Mouse (Mus musculus) heart, adult 11 months (tissue): ENCODE data around the gene Cyb5r4.
"Not testable (repeated sequence)": the region's sequence is repeated elsewhere in the genome, so short reads cannot be mapped to it uniquely, and the experiment has no call there.

Source experiments
- DNase-seq: peaks from one replicate; pipeline ENCODE4 v3.0.0; 2022

Gene Cyb5r4

GRCm38 (mm10) chr9:87021778-87022523 is at the start of gene Cyb5r4:
Gene Cyb5r4 (plus strand): TSS chr9:87022014.
- DNase-seq, result peak; percentile 99

GRCm38 (mm10) chr9:86972471-86972870 is 49.3 kb upstream of the Cyb5r4 start:
- not testable (repeated sequence) for DNase-seq

DNA sequence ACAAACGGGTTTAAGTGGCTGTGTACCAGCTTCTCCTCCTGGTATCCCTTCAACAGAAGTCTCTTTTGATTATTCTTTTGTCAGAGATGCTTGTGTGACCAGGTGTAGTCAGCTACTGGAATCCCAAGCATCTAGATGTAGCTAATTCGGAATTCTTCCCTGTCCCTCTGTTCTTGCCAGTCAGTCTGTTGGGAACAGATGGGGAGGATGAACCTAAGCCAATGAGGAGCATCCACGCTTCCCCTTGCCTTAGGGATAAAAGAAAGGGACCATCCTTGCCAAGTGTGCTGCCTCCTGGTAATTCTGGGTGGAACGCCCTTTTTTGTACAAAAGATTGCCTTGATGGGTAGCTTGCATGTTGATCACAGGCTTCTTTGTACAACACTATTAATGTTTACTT is 48.3 kb upstream of the Cyb5r4 start:
- DNase-seq, result no peak

DNA sequence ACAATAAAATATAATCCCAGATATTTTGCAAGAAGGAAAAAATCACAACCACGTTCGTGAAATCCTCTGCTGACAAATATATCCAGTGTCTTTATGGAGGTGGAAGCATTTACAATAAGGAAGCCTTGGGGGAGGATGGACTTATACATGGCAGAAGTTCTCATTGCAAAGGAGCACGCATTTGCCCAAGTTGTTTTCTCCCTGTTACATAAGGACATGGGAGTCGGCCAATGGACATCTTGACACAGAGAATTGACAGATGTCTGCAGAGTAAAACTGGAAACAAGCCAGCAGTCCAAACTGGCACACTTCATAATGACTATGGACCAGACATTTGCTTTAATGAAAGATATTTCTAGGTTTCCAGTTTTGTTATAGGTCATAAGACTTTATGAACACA is 44.9 kb upstream of the Cyb5r4 start:
- no peak for DNase-seq

DNA sequence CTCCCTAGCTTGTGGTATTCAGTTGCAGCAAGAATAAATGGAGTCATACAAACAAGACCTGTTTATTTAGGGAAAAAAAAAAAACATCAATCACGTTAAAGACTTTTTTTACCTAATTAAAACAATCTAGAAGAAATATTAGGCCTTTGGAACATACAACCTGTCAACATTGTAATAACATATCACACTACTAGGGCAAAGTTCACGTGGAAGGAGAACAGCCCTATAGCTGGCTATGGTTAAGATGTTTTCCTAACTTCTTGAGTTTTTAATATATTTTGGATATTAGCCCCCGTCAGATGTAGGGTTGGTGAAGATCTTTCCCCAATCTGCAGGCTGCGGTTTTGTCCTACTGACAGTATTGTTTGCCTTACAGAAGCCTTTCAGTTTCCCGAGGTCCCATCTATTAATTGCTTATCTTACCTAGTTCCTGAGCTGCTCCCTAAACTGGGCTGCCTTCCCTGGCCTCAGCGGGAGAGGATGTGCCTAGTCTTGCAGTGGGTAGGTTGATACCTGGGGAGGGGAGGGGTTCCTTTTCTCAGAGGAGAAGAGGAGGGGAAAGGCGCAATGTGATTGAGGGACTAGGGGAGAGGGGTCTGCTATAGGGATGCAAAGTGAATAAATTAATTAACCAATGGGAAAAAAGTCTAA is 43.4 kb upstream of the Cyb5r4 start:
- DNase-seq, result no peak

DNA sequence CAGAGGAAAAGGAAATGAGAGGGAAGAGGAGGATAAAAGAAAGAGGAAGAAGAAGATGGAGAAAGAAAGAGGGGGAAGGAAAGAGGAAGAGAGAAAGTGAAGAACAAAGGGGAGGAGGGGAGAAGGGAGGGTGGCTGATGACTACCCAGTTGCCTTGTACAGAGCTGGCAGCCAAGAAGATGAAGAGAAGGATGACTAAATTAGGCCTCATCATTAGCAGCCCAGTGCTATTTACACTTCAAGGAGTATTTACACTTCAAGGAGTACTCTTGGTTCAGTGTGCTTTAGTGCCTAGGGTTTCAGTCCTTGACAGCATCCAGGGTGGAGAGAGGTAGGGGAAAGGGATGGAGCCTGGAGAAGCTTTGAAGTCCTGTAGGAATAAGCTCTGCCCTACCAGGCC is 41.8 kb upstream of the Cyb5r4 start:
- DNase-seq, result no peak

DNA sequence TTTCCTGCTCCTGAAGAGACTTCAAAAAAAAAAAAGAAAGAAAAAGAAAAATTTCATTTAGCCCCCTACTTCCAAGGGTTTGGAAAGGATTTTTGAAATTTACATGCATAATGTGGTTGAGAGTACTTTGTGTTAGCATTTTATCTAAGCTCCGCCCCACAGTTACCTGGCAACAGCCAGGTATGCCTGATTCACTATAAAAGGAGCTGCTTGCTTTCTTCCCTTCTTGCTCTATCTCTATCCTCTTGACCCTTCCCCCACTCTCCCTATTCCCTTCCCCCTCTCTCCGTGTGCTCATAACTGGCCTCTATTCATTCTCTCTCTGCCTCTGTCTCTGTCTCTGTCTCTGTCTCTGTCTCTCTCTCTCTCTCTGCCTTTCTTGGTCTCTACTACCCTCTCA is 40.9 kb upstream of the Cyb5r4 start:
- DNase-seq, result no peak

DNA sequence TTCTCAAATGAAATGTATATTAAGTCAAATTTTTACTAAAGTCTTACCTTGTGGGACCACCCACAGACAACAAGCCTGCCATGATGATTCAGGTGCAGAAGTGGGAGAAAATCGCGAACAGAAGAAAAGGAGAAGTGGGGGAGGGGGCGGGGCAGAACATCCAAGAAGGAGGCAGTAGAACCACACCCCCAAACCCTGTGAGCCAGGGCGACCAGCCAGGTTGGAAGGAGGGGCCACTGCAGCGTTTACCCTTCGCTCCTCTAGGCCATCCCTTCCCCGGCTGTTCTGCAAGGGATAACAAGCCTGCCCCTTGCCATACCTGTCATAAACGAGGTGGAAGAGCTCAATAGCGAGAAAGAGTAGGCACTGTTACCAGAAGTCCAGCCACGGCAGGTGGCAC is 40.3 kb upstream of the Cyb5r4 start:
- DNase-seq, result no peak

DNA sequence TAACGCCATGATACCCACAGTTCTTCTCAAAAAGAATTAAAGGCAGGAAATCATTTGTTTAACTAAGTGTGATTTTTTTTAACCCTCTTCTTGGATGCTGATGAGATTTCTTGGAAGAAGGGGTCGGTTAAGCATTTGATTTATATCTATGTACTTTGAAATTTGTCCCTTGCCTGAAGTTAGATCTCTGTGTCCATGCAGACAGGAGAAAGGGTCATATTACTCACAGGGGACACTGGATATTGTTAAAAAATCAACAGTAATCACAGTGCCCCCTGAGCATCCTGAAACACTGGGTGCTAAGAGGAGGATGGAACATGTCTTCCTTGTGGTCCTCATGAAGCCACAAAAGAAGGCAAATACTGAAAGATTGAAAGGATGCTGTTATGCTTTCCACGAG is 37.2 kb upstream of the Cyb5r4 start:
- no peak for DNase-seq

DNA sequence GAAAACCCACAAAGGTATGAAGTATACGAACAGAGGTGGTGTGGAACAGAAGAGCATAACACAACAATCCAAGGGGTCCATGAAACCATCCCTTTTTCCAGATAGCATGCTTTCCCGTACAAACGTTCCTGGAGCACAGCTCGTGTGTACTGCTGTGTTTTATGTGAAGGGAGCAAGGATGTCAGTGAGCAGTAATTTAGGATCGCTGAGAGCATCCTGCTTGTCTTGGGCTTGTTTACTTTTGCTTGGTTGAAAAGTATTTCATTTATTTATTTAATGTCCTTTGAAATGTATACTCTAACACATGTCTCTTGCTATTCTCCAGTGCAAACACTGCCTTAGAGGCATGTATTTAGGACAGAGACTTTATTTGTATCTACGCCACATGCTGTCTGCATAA is 36.7 kb upstream of the Cyb5r4 start:
- no peak for DNase-seq

DNA sequence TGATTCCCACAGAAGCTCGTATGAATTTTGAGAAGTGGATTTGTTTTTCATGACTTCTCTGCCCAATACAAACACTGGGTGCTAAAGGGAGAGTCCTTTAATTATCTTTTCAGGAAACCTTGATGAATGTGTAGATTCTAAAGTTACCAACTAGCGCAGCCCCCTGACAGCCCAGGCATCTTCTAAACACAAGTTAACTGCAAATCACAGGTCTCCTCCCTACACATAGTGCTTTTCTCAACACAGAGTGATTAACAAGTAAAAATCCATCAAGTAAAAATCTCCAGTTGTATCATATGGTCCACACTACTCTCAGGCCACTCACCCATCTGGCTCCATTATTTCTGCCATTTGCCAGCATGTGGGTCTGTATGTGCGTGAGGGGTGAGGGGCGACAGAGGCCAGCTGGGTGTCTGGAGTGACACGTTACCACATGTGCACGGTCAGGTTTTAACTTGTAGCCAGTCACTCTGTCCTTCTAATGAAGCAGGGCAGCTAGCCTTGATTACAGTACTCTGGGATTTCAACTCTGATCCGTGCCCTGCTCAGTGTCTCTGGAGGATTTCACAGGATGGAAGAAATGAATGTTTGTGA is 35.0 kb upstream of the Cyb5r4 start:
- no peak for DNase-seq

- DNase-seq, result no peak
Observed at GRCm38 (mm10) chr9:86989822-86990221, 32.0 kb upstream of the Cyb5r4 start.

GRCm38 (mm10) chr9:86991758-86992157 is 30.1 kb upstream of the Cyb5r4 start:
- no peak for DNase-seq

- DNase-seq, result no peak
Observed at GRCm38 (mm10) chr9:86997046-86997691, 24.6 kb upstream of the Cyb5r4 start.

DNA sequence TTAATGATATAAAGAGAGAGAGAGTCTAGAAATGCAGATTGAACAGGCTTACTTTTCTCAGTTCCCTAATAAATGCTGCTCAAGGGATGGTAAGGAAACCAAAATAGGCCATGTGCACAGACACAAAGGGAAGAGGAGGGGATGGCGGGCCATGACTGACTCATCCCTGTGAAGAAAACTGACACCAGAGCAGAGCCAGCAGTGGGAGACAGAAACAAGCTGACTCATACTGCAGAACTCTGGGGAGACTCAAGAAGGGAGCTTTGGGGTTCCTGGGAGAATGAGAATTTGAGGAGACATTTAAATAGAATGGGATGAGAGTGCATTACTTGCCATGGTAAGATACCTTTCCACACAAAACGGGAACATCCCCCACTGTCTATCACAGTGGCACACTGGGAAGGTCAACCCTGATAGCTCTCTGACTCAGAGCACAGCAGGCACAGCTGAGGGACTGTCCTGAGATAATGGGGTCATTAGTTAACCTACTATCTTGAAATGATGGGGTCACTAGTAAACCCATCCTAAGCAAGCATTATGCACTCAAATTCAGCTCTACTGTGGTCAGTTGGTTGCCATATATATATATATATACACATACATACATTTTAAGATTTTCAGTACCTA is 21.7 kb upstream of the Cyb5r4 start:
- DNase-seq, result no peak

- DNase-seq, result no peak
Observed at GRCm38 (mm10) chr9:87004701-87005434, 16.9 kb upstream of the Cyb5r4 start.

DNA sequence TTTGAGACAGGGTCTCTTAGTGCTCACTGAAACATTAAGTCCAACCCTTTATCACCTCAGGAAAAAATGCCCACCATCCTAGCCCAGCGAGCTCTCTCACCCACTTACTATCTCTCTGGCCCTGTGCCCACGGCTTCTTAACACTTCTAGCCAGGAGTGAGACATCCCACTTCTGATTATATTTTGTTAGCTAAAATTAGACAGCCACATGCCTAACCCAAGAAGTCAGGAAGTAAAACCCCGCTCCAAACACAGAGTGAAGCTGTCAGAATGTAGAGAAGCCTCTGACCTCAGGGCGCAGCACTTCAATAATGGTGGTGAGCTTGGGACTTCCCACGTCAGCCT is 16.4 kb upstream of the Cyb5r4 start:
- peak; percentile 90 for DNase-seq

GRCm38 (mm10) chr9:87008507-87008906 is 13.3 kb upstream of the Cyb5r4 start:
- no peak for DNase-seq

DNA sequence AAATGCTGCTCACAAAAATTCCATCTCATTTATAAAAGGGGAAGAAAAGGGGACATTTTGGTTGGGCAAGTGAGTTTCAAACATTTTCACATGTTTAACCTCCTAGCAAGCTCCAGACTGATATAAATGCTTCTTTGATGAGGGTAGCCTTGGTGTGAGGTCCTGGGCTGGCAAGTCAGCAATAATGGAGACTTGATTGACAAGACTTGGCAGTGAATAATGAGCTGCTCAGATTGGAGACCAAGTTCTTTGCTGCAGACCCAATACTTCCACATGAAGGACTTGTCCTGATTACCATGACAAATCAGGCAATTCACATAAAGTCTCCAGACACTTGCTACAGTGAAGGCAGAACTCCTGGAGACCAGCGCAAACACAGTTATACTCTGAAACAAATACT is 12.9 kb upstream of the Cyb5r4 start:
- no peak for DNase-seq

DNA sequence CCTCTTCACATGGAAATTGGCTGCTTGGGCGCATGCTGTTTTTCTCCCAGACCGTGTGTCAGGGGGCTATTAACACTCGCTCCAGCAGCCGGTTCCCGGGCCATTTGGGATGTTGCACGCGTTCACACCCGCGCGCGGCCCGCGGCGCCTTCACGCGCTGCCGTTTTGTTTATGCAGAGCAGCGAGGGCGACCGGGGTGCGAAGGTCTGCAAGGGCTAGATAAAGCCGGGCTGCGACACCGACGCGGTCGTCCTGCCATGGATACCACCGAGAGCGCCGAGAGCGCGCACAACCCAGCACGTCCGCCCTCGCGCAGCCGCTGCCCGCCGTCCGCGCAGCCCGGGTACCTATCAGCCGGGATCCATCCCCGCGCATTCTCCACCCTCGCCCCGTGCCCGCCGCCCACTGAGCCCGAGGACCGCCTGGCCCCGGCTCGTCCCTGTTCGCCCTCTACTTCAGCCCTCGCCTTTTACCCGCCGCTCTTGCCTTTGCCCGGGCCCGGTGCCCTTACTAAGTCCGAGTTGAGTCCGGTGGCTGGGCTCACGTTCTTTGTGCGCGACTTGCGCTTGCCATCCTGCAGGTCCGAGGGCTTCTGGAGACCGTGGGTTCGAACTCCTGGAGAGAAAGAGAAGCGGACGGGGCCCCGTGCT is 6.4 kb upstream of the Cyb5r4 start, which contains the start of gene Ripply2:
Gene Ripply2 (plus strand): TSS at position 250 of the 650 bp plus-strand sequence.
- no peak for DNase-seq

DNA sequence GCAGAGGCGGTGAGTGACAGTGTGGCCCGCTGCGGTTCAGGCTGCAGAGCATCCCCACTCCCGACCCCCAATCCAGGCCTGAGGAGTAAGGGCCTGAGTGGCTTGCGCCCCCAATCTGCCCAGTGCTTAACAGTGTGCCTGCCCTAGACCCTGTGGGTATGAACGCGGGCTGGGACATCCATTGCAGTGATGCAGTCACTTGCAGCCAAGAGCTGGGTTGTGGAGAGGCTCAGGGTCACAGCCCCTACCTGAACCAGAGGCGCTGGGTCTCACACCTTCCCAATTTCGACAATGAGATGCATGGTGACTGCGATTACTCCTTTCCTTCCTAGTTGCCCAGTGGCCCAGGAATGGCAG is 5.9 kb upstream of the Cyb5r4 start:
- no peak for DNase-seq

DNA sequence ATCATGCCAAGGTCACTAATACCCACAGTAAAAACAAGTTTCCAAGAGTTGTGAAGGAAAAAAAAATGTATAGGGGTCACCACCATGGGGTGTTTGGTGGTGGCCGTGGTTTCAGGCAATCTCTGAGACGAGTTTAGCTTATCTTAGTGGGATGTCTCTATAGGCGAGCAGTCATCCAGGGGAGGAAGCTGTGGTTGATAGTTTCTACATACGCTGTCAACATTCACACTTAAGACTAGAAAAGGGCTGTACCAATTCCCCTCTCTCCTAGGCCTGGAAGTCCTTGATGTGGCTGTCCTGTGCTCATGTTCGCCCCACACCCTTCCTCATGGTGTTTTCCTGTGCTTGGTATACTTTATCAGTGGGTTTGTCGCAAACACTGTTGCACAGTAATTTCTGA is 4.0 kb downstream of the Cyb5r4 start:
- DNase-seq, result no peak
